Mouse (Mus musculus) mature B cell (primary cell): ENCODE results near the gene Lrrc8c.

Source experiments
- in situ Hi-C: fragments of 300-500 bp; cut with MboI; formaldehyde crosslinking; loops from 2 replicates; pipeline ENCODE4 v1.14.3; 2019

Gene Lrrc8c

DNA sequence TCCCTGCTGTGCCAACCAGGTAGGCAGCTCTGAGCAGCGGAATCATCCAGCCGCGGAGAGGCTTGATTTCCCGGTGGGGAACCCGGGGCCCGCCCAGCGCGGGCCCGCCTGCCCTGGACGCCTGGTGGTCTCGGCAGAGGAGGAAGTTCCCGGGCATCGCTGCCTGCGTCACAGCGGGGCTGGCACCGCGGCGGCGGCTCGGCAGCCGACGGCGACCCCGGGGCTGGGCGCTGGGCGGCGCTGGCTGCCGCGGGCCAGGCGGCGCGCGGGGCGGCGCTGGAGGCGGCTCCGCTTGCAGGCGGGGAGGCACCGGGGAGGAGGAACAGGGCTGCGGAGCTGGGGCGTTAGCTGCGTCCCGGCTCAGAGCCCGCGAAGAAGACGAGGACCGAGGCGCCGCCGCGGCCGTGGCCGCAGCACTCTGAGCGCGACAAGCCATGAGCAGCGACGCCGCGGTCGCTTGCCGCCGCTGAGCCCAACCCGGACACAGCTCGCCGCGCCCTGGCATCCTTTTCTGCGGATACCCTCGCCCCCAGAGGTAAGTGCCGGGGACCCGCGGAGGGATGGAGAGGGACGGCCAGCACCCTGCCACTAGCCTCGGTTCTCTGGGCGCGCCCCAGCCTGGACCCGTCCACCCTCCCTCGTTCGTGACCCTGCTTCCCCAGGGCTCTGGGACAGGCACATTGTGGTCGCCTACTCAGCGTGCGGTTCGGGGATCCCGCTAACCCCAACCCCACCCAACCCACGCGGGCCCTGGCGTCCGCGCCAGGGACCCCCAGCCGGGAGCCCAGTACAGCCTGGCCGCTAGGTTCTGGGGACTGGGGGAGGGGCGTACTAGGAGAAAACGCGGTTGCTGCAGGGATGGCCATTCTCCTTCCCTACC, at the start of gene Lrrc8c:
Gene Lrrc8c, plus strand, starts transcription at position 293 of the 880 bp plus-strand sequence.
- in situ Hi-C loops, result no loop called here

GRCm38 (mm10) chr5:105472983-105473705, 46.0 kb upstream of the Lrrc8c start:
- in situ Hi-C loops, result no loop called here

- in situ Hi-C loops, result no loop called here
Measured at GRCm38 (mm10) chr5:105477527-105477926, 41.7 kb upstream of the Lrrc8c start.

DNA sequence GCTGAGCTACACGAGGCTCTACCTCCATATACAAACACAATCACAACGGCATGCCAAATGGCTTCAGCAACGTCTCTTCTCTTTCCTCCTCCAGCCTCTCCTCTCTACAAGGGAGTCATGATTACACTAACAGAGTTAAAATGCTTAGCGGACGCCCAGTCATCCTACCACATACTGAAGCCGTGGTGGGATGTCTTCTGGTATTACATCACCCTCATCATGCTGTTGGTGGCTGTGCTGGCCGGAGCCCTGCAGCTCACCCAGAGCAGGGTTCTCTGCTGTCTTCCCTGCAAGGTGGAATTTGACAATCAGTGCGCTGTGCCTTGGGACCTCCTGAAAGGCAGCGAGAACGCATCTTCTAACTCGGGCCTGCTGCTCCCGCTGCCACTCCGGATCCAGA, 39.5 kb upstream of the Lrrc8c start:
- in situ Hi-C loops, result no loop called here

DNA sequence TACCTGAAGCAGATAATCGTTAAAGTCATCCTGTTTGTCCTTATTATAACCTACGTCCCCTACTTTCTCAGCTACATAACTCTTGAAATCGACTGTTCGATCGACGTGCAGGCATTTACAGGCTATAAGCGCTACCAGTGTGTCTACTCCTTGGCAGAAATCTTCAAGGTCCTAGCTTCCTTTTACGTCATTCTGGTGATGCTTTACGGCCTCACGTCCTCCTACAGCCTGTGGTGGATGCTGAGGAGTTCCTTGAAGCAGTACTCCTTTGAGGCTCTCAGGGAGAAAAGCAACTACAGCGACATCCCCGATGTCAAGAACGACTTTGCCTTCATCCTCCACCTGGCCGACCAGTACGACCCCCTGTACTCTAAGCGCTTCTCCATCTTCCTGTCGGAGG, 38.6 kb upstream of the Lrrc8c start:
- in situ Hi-C loops, result no loop called here

DNA sequence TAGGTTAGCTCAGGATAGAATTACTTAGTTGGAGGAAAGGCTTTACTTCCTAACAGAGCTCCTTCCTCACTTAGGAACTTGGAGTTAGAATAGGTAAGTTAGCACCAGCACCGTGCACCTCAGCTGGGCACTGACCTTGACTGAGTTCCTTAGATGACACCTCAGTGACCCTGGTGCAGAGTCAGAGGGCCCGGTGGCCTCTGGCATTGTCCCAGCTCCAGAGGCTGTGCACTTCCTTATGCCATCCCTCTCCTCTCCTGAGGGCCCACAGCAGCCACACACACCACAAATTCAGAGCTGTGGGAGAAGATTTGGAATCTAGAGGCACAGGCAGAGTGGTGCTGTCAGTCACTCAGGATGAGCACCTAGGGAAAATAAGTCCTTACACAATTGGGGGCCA, 35.6 kb upstream of the Lrrc8c start:
- in situ Hi-C loops, result no loop called here

- in situ Hi-C loops, result no loop called here
Measured at GRCm38 (mm10) chr5:105484247-105484646, 34.9 kb upstream of the Lrrc8c start.

DNA sequence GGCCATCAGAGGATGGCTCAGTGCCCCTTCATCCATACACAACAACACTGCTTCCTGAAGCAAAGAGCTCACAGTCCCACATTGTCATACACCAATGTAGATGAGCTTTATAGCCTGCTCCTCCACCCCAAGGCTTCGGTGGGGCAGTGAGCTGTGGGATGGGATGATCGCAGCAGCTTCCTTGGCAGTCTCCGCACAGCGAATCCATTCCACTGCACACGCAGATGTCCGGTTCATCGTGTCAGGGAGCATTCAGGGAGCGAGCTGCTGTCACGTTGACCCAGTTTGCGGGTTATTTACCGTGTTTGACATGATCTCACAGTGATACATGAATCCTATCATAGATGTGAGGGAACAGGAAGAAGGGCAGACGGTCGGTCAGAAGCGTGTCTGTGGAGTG, 34.3 kb upstream of the Lrrc8c start:
- in situ Hi-C loops, result no loop called here

DNA sequence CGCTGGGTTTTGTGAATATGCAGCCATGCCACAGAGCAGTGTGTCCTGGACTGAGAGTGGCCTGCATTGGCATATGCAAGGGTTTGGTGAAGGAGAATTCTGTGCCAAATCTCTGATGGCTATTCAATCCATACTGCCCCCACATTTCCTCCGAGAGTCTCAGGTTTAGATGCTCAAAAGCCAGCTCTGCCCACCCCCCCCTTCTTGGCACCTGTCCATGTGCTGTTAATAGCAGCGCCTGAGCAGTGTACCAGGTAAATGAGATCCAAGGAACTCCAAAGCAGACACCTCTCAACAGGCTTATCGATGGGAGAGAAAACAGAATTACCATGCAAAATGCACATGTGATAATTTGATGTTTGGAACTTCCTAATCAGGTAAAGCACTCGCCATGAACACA, 29.0 kb upstream of the Lrrc8c start:
- in situ Hi-C loops, result loop anchor here (10.0 kb wide), 2 partner anchors 85 to 165 kb away; no protein-coding TSS in a partner anchor

DNA sequence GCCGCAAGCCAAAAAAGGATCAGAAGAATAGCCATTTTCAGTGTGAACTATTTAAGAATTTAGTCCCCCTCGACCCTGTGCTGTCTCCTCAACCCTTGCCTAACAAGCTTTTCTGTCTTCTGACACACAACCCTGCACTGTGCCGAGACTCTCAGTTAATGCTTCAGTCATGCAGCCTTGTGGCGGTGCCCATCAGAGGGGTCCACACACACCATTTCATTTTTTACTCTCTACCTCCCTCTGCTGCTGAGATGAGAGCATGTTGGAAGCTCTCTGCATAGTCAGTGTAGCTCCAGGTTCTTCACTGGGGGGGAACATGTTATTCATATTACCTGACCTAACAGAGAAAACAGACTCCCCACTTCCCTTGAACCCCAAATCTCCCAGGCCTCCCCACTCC, 27.8 kb upstream of the Lrrc8c start:
- in situ Hi-C loops, result loop anchor here (10.0 kb wide), 2 partner anchors 87 to 163 kb away; no protein-coding TSS in a partner anchor

- in situ Hi-C loops, result loop anchor here (10.0 kb wide), 2 partner anchors 88 to 162 kb away; no protein-coding TSS in a partner anchor
Measured at GRCm38 (mm10) chr5:105492367-105493246, 26.6 kb upstream of the Lrrc8c start.

- in situ Hi-C loops, result loop anchor here (10.0 kb wide), 2 partner anchors 89 to 161 kb away; no protein-coding TSS in a partner anchor
Measured at GRCm38 (mm10) chr5:105493377-105493776, 25.8 kb upstream of the Lrrc8c start.

DNA sequence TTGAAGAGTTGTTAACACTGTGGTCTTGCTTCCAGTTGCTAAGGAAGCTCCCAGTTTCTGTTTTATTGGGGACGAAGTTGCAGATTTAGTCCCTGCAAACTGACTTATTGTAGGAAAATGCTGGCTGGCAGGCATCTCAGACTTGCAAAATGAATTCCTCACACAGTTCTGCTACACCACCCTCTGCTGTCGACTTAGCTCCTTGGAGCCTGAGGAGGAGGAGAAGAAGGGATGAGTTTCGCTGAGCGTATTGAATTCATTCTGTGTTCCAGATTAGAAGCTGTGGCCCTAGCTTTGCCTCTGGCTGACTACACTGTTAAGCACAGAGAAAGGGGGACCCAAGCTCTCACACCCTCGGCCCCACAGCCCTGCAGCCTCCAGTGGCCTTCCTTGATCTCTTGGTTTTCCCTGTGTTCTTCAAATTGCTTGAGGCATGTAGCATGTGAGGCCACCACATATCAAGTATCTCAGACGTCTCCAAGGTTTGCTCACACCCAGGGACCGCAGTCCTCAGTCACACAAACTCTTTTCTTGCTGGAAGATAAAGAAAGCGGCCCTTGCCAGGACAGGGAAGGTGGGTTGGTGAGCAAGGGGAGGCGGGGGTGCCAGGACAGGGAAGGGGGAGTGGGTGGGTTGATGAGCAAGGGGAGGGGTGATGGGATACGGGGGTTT, 24.8 kb upstream of the Lrrc8c start:
- in situ Hi-C loops, result loop anchor here (10.0 kb wide), 2 partner anchors 90 to 160 kb away; no protein-coding TSS in a partner anchor

DNA sequence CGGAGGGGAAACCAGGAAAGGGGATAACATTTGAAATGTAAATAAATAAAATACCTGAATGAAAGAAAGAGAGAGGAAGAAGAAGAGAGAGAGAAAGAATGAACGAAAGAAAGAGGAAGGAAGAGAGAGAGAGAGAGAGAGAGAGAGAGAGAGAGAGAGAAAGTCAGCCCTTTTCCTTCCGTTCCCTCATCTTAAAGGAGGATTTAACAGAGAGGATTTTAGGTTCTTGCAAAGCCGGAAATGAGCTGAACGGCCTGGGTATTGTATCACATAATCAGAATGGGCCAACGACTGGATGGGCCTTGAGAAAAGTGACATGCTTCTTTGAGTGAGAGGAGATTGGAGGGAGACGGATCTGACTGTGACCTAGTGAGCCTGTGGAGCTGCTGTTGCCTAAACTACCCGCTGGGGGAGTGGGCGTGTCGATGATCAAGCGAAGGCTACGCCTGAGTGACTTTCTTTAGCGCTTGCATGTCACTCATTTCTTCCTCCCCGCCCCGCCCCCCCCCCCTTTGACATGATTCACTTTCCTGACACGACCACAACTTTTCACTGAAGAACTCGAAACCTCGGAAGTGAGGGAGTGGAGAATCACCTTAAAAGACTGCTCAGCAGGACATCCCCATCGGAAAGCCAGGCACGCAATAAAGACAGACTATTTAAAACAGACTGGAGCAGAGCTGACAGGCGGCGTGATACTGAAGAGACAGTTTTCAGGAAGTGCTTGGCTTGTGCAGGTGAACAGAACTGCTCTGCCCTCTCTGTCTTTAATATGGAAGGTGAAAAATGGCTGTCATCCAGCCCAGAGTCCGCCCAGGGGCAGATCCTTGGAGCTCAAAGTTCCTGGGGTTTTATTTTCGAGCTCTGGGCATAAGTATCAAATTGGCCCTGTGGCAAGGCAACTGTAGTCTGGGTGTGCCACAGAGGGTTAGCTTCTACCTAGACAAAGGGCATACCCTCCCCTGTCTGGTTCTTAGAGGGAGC, 24.0 kb upstream of the Lrrc8c start:
- in situ Hi-C loops, result loop anchor here (5.0 to 10.0 kb wide), 3 partner anchors 90 to 377 kb away; no protein-coding TSS in a partner anchor

- in situ Hi-C loops, result loop anchor here (5.0 to 10.0 kb wide), 3 partner anchors 91 to 376 kb away; no protein-coding TSS in a partner anchor
Measured at GRCm38 (mm10) chr5:105496133-105496532, 23.1 kb upstream of the Lrrc8c start.

DNA sequence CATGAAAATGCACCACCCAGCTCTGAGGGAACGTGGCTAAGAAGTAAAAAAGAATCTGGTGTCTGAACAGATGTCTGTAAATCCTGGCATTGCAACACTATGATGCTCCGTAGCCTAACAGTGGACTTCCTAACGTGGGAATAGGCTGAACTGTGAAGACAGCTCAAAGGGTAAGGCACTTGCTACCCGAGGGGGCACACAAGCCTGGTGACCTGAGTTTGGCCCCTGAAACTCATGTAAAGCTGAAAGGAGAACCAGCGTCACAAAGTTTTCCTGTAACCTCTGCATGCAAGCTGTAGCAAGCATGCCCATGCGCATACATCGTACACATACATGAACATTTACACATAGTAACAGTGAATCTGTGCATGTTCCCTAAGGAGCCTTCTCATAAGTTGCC, 22.6 kb upstream of the Lrrc8c start:
- in situ Hi-C loops, result loop anchor here (5.0 to 10.0 kb wide), 3 partner anchors 92 to 376 kb away; no protein-coding TSS in a partner anchor

GRCm38 (mm10) chr5:105498429-105499000, 20.7 kb upstream of the Lrrc8c start:
- in situ Hi-C loops, result loop anchor here (5.0 to 10.0 kb wide), 3 partner anchors 94 to 374 kb away; no protein-coding TSS in a partner anchor

DNA sequence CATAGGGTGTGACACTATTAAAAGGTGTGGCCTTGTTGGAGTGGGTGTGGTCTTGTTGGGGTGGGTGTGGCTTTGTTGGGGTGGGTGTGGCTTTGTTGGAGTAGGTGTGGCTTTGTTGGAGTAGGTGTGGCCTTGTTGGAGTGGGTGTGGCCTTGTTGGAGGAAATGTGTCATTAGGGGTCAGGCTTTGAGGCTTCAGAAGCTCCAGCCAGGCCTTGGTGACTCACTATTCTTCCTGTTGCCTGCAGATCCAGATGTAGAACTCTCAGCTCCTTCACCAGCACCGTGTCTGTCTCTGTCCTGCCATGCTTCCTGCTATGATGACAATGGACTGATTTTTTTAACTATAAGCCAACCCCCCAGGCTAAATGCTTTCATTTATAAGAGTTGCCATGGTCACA, 19.8 kb upstream of the Lrrc8c start:
- in situ Hi-C loops, result loop anchor here (5.0 to 10.0 kb wide), 3 partner anchors 95 to 373 kb away; no protein-coding TSS in a partner anchor
